Mouse (Mus musculus) adrenal gland, postnatal 14 days (tissue): ENCODE data around the gene Tcta. TPM values are rescaled to one million over a fixed set of nuclear protein-coding genes. Genes with fewer than 3 reads are reported as not detected.
"Not testable (repeated sequence)": the region's sequence is repeated elsewhere in the genome, so short reads cannot be mapped to it uniquely, and the experiment has no call there.

Experiments
- DNase-seq: peaks from one replicate; pipeline ENCODE4 v3.0.0; 2021; ENCODE audit warnings: mixed read lengths
- long read RNA-seq, 2 experiments: library from polyadenylated mRNA; stranded (forward); transcript quantifications; one replicate each; pipeline ENCODE4 v2.0.0; 2021
- total RNA-seq: library from RNA; stranded (reverse); gene quantifications from 2 replicates; pipeline ENCODE4 v1.2.3, GENCODE M21; 2021

Gene Tcta
- total RNA-seq: 30.4 and 34.1 TPM in 2 replicates
- long read RNA-seq, experiment 1, transcript Tcta-202 (3 exons, 1,094 nt): major isoform, 32 of 49 reads
- long read RNA-seq, experiment 1, transcript Tcta-201 (3 exons, 1,668 nt): minor isoform, 8 of 49 reads
- long read RNA-seq, experiment 1, partial matches to known transcripts: 3 of 49 reads
- long read RNA-seq, experiment 1, other reads (novel, unspliced or antisense): 6 of 49 reads
- long read RNA-seq, experiment 2, transcript Tcta-202 (3 exons, 1,094 nt): major isoform, 32 of 44 reads
- long read RNA-seq, experiment 2, partial matches to known transcripts: 2 of 44 reads
- long read RNA-seq, experiment 2, other reads (novel, unspliced or antisense): 9 of 44 reads

- DNase-seq: peak; percentile 99
Observed at GRCm38 (mm10) chr9:108305629-108306520, at the start of gene Tcta, which contains the start of gene Rhoa. Gene Tcta, minus strand, starts transcription at chr9:108306160. Gene Rhoa, plus strand, starts transcription at chr9:108306129.

DNA sequence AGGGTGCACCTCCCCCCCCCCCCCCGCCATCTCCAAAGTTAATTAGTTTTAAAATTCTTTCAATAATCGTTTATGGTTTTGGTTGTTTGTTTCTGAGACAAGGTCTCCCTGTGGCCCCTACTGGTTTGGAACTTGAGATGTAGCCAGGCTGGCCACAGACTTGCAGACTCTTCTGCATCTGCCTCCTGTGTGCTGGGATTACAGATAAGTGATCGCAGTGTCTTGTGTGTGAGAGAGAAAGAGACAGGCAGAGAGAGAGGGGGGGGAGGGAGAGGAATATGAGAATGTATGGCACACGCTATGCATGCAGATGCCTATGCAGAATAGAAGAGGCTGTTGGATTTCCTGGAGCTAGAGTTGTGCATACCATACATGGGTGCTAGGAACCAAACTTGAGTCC, 43.8 kb upstream of the Tcta start:
- no peak for DNase-seq

DNA sequence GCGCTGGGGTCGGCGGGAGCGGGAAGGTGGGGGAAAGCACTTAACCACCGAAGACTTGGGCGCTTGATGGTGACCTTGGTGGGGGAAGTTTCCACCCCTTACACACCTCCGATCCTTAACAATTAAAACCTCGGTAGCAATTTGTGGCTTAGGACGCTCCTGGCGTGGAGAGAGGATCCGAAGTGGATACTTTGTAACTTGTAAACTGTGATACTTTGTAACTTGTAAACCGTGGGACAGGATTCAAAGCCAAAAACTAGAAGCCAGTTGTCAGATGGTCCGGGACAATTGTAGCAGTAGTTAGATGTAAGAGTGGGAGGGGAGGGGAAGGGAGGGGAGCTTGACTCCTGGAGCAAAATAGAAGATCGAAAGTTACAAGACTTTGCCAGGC, 42.3 kb upstream of the Tcta start:
- no peak for DNase-seq

- peak; percentile 95 for DNase-seq
Observed at GRCm38 (mm10) chr9:108347540-108348289, 41.8 kb upstream of the Tcta start, which contains the start of gene Usp4. Gene Usp4, plus strand, starts transcription at chr9:108347853.

DNA sequence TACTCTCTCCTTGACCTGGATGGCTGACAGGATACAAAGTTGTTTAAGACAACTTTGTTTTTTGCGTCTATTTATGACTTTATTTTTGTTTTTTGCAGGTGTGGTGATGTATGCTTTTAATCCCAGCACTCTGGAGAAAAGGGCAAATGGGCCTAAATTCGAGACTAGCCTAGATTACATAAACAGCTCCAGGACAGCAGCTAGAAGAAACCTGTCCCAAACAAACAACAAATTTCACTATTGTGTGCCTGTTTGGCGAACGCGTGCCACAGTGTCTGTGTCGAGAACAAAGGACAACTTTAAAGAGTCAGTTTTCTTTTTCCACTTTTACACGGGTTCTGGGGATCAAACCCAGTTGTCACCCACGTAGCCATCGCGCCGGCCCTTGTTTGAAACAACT, 41.1 kb upstream of the Tcta start:
- no peak for DNase-seq

DNA sequence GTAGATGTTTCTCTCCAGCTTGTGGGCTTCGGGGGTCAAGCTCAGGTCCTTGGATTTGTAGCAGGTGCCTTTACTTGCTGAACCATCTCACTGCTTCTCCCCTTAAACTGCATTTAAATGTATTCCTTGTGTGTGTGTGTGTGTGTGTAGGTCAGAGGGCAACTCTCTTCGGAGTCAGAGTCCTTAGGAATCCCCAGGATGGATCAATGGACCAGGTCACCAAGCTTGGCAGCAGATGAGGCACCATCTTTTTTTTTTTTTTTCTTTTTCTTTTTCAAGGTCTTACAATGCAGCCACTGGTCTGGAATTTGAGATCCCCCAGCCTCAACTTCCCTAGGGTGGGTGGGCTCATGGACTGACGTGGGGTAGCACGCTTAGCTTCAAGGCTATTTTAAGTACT, 38.5 kb upstream of the Tcta start:
- no peak for DNase-seq

GRCm38 (mm10) chr9:108343835-108344234, 37.9 kb upstream of the Tcta start:
- DNase-seq: no peak

- DNase-seq: no peak
Observed at GRCm38 (mm10) chr9:108343331-108343730, 37.4 kb upstream of the Tcta start.

DNA sequence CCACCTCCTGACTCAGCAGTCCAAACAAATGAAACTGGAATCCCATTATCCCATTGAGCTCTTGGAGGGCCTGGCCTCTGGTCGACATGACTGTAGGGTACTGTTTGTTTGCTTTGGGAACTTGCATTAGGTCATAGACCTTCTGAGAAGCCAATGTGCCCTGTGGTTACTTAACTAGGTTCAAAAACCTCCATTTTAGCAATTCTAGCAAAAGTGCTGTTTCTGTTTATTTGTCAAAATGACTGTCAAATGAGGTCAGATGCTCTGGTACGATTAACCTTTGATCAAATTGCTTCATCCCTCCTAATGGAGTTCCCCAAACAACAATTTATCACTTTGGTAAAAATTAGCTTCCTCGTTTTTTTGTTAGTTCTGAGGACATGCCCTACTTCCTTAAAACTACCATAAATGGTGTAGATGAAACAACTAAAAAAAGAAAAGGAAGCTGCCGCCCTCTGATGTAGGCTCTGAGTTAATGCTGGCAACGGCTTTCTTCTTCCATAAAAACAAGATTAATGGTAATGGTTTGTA, 36.4 kb upstream of the Tcta start:
- DNase-seq: no peak

DNA sequence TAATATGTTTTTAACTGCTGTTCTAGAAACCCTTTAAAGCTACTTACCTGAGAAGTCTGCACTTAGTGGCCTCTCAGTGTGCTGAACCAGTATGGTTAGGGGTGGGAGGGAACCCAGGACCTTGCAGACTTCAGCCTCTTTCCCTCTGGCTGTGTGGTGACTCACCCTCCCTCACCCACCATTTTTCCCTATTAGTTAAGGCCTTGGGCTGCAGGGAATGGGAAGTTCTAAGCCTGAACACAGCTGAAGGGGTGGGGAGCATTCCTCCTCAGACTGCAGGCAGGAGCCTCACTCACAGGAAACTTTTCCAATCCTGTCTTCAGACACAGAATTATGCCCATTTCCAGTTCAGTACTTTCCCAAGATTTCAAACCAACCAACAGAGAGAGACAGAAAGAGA, 35.8 kb upstream of the Tcta start:
- peak; percentile 34 for DNase-seq

- DNase-seq: no peak
Observed at GRCm38 (mm10) chr9:108341139-108341475, 35.1 kb upstream of the Tcta start.

GRCm38 (mm10) chr9:108340258-108341138, 34.5 kb upstream of the Tcta start:
- DNase-seq: peak; percentile 53

GRCm38 (mm10) chr9:108339886-108340257, 33.9 kb upstream of the Tcta start:
- DNase-seq: peak; percentile 62

- peak; percentile 94 for DNase-seq
Observed at GRCm38 (mm10) chr9:108338886-108339781, 33.2 kb upstream of the Tcta start, which contains the start of gene Gpx1. Gene Gpx1, plus strand, starts transcription at chr9:108338903.

- no peak for DNase-seq
Observed at GRCm38 (mm10) chr9:108338551-108338885, 32.6 kb upstream of the Tcta start.

DNA sequence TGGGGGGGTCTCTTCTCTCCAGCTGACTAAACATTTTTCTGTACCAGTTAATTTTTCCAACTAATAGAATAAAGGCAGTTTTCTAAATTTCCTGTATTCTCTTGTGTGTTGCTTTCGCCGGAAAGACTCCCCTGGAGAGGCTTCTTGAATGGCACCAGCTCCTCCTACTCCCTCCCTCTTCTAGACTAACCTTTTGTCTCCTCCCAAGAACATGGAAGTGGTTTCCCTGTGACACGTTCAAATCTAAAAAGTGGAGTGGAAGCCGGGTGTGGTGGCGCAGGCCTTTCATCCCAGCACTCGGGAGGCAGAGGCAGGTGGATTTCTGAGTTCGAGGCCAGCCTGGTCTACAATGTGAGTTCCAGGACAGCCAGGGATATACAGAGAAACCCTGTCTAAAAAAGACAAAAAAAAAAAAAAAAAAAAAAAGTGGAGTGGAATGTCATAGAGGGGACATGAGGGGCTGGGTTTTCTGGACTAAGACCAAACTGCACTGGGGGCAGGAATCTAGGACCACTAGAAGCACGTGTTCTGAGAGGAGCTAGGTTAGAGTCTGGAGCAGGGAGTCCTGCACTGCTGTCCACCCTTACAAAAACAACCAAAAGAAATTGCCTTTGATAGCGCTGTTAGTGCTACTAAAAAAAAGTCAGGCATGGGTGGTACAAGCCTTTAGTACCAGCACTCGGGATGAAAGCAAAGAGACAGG, 32.0 kb upstream of the Tcta start:
- DNase-seq: no peak

DNA sequence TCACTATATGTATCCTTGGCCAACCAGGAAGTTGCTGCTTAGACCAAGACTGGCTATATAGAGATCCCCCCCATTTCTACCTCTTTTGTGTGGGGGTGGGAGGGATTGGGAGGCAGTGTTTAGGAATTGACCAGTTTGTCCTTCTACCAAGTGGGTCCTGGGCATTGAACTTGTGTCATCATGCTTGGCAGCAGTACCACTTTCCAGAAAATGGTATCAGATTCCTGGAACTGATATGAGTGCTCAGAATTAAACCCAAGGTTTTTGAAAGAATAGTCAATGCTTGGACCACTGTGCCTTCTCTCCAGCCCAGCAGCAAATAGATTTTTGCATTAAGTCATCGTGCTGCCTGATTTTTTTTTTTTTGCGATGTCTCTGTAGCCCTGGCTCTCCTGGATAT, 19.9 kb upstream of the Tcta start:
- no peak for DNase-seq

DNA sequence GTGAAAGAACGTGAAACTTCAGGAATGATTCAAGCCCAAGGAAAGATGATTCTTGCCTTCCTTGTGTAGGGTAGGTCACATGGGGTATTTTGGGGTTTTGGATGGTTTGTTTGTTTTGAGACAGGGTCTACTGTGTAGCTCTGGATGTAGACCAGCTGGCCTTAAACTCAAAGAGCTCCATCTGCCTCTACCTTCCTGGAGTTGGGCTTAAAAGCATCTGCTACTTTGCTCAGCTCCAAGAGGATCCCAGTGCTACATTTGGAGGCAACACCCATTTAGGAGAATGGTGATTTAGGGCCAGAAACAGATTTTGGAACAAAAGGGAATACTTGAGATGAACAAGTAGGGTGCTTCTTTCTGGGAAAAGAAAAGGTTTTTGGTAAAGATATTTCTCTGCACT, 18.8 kb upstream of the Tcta start:
- DNase-seq: no peak

- not testable (repeated sequence) for DNase-seq
Observed at GRCm38 (mm10) chr9:108322054-108322453, 16.1 kb upstream of the Tcta start.

DNA sequence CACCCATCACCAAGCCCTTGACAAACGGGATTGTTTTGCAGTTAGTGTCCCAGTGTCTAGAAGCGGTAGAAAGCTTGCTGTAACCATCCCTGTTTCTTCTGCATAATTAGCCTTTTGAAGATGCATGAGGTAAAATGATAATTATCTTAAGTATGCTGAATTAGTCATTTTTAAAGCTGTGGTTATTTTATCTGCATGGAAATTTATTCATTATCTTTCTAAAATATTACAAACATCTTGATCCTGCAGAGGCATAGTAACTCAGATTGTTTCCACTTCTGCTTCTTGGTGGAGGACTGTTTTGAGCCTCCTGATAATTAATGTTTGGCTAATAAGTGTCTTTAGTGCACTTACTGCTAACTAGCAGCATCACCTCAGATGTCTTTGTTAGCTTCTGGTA, 12.5 kb upstream of the Tcta start:
- DNase-seq: no peak
